Mouse (Mus musculus) forelimb bud, embryonic 11.5 days (tissue): ENCODE data around the gene Cftr.

ENCODE experiments used
- DNase-seq: peaks from one replicate; pipeline ENCODE4 v3.0.0-alpha.2; 2012; ENCODE audit warnings: low read depth, low spot score

The Cftr gene

GRCm38 (mm10) chr6:18314365-18314943 lies 144.0 kb downstream of the Cftr start:
- DNase-seq = no peak

DNA sequence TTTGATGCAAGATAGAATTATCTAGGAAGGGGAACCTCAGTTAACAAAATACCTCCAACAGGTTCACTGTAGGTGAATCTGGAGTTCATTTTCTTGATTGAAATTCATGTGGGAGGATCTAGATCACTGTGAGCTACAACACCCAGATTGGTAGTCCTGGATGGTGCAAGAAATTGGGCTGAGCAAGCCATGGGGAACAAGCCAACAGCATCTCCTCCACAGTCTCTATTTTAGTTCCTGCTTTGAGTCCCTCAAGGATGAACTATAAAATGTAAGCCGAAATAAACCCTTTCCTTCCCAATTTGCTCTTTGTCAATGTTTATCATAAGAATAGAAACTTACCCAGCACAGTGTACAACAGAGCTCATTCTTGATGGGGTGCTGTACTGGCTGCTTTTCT lies 152.5 kb downstream of the Cftr start:
- DNase-seq = no peak

- no peak for DNase-seq
Measured at GRCm38 (mm10) chr6:18335393-18335792, 164.9 kb downstream of the Cftr start.

DNA sequence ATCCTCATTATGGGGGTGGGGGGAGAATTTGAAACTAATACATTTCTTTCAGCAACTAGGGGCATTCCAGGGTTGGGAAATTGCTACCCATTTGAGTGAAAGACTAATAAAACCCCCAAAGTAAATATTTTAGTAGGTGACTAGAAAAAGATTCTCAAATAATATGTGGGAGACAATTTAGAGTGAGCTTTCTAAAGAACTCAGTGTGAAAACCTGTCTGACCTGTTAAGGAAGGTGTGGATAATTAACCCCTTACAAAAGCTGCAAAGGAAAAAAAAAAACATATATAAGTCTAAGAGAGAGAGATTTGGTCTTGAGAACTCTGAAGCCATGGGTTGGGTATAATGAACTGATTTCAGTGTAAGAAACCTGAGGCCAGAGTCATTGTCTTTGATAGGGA lies 167.8 kb downstream of the Cftr start:
- no peak for DNase-seq

DNA sequence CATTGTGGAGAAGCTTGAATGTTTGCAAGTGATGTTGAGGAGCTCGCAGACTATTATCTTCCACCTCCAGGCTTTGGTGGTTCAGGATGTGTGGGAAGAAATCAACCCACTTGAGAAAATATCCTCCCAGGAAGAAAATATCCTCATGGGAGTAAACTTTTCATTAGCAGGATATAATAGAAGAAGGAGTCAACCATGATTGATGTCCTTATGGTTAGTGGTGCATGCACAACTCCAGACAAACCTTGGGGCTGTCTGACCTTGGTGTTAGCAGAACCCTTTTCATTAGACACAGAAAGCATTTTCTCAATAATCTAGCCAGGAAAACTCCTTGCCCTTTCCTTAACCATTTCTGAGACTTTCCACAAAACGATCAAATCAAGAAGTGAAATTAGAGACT lies 173.8 kb downstream of the Cftr start:
- no peak for DNase-seq

DNA sequence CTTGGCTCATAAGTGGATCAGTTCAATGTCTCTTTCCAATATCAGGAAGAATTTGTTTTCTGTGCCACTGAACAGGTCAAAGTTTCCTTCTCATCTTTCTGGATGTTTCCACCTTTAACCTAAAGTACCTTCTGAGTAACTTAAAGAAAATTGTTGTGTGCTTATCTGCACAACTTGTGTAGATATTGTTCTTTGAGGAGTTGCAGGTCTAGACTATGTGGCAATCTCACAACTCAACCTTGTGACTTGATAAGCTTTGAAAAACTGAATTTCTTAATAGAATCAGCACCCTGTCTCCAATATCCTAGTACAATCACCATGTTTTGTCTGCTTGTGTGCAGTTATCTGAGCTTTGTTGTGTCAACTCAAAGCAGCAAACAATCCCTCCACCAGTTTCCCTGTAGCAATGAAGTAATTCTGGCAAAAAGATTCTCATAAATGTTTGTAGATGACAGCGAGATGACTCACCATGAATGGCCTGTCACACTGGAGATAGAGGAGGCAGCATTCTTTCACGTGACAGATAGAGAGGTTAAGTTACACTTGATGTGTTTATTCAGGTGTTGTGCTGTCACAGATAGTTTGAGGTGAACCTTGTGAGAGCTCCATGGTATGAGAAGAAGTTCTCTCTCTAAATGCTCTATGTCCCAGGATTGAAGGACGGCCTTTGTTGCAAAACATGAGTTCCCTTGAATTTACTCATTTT lies 178.8 kb downstream of the Cftr start:
- DNase-seq = no peak

DNA sequence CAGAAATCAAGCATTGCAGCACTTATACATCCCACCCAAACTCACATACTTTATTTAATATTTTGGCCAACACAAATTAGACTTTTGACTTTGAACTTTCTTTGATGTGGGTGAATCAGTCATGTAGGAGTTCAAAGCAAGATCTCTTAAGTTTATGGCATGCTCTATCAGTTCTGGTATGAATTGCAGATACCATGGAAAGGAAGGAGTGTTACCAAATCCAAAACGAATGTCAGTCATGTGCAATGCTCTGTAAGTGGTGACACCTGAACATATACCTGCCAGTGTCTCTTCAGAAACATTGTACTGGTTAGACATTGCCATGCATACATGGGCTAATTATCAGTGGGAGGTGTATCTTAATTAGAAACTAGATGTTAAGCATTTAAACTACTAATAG lies 189.7 kb downstream of the Cftr start:
- DNase-seq = no peak

GRCm38 (mm10) chr6:18360955-18361354 lies 190.5 kb downstream of the Cftr start:
- DNase-seq = no peak

DNA sequence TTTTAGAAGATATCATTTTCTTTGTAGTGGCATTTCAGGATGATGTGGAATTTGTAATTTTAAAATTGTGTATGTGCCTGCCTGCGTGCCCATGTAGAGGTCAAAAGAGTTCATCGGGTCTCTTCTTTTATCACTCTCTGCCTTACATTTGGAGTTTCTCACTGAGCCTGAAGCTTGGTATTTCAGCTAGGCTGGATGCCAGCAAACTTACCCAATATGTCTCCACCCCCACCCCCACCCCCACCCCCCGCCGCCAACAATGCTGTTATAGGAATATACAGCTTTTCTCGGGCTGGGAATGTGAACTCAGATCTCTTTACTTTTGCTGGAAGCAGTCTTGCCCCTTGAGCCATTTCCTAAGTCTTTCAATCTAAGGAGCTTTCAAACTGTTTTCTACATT lies 191.7 kb downstream of the Cftr start:
- DNase-seq = no peak

- DNase-seq = no peak
Measured at GRCm38 (mm10) chr6:18369054-18369453, 198.6 kb downstream of the Cftr start.

- DNase-seq = no peak
Measured at GRCm38 (mm10) chr6:18369723-18370122, 199.2 kb downstream of the Cftr start.
